Mouse (Mus musculus): ENCODE results near the gene Camk1. TPM values are rescaled to one million over a fixed set of nuclear protein-coding genes. Genes with fewer than 3 reads are reported as not detected.

Gene Camk1
- total and polyA plus RNA-seq, 3 experiments, result 0.20 to 5.3 (median 1.4) TPM

DNA sequence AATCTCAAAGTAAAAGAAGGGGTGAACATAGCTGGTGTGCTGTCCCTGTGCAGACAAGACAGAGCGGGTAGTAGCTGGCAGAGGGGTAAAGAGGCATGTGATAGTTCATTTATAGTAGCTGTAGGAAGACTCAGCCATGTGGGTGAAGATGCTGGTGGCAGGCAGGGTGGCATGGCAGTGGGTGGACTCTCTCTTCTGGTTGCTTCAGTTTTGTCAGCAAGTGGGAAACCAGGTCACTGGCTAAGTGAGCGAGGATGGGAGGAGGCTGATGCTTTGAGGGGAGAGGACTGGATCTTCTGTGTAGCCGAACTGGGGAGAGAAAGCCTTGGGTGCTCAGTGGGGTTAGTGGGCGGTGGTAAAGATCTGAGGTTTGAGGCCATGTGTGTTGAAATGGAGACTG lies 56.5 kb downstream of the Camk1 start:
- dilution Hi-C loops (cut with MboI; ENCODE audit: extremely low pct_ligation_motif_present, extremely low pct_unique_long_range_greater_than_20kb, low sequenced_read_pairs) (no loop called here), in situ Hi-C loops (cut with MboI; ENCODE audit: low pct_ligation_motif_present, low pct_unique_long_range_greater_than_20kb, low sequenced_read_pairs) (no loop called here)
- no peak overlapping the region for H3K4me2 ChIP-seq (ENCODE audit: insufficient read depth, low read depth, poor library complexity, severe bottlenecking)
- H3K4me3 ChIP-seq (replicated peaks in 1 of 3; ENCODE audit: low read depth in 2 of 3, low read length in 2 of 3, poor library complexity in 1 of 3), result no peak overlapping the region
- H3K79me2 ChIP-seq (replicated peaks; ENCODE audit: control insufficient read depth, extremely low read depth, insufficient read depth, poor library complexity, severe bottlenecking), result no peaks in the 10 kb centered on the region
- peaks cover 0 to 8% of the 10 kb centered on the region in 2 experiments; a peak in 2 of 4 replicates for H3K4me1 ChIP-seq (ENCODE audit: control insufficient read depth in 1 of 2, insufficient read depth in 2 of 2)
- TF ChIP-seq ZMIZ1 (IDR thresholded peaks at IDR 0.05; ENCODE audit: low read depth, low read length) (no peak), NRF1 (IDR thresholded peaks at IDR 0.05; ENCODE audit: low read depth, low read length) (no peak), KAT2A (IDR thresholded peaks at IDR 0.05; ENCODE audit: insufficient replicate concordance, low read length) (no peak)
- no peaks in the 10 kb centered on the region for H3K9me3 ChIP-seq (replicated peaks; ENCODE audit: low read length)
- DNase-seq (ENCODE audit: extremely low read depth), result no peak
- no peak overlapping the region for H3K27ac ChIP-seq (ENCODE audit: insufficient read depth, low read depth)
- H3K27me3 ChIP-seq (replicated peaks), result no peaks in the 10 kb centered on the region
- peaks cover 0 to 12% of the 10 kb centered on the region in 2 experiments for H3K36me3 ChIP-seq (replicated peaks in 1 of 2; ENCODE audit: control insufficient read depth in 1 of 2, insufficient read depth in 1 of 2, low read length in 1 of 2)
- no peak overlapping the region for H3K9ac ChIP-seq (ENCODE audit: insufficient read depth, low read depth)

DNA sequence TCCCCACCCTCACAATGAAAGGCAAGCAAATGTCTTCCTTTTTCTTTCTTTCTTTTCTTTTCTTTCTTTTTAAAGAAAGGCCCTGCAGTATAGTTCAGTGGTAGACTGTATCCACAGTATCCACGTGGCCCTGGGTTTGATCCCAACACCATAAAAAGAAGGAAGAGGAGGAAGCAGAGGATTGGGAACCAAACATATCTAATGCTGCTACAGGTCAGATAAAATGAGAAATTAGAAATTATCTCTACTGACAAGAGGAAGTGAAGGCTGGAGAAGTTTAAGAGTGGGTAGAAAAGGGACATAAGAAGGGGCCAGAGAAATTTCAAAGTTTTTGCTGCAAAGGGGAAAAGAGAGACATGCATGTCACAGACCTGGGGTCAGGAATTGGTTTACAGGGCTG lies 57.5 kb downstream of the Camk1 start:
- in situ Hi-C loops (cut with MboI; ENCODE audit: low pct_ligation_motif_present, low pct_unique_long_range_greater_than_20kb, low sequenced_read_pairs), result no loop called here

DNA sequence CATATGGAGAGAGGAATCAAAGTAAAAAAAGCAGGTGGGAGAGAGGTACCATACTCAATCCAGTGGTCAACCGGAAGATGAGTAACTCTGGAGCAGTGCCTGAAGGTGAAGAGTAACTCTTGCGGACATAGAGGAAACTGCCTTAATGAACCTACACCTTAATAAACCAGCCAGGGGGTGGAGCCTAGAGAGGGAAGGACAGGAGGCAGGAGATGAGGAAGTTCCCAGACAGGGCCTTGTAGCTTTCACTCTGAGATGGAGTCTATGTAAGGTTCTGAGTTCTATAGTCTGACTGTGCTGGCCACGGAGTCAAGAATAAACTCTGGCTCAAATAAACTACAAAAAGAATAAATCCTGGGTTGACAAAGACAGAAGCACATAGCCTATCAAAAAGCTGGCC lies 58.9 kb downstream of the Camk1 start:
- DNase-seq (ENCODE audit: extremely low read depth), result no peak
- peaks cover 0 to 8% of the 10 kb centered on the region in 2 experiments; a peak in 2 of 4 replicates for H3K4me1 ChIP-seq (ENCODE audit: control insufficient read depth in 1 of 2, insufficient read depth in 2 of 2)
- H3K27ac ChIP-seq (ENCODE audit: insufficient read depth, low read depth), result no peak overlapping the region
- no peak overlapping the region for H3K4me3 ChIP-seq (replicated peaks in 1 of 3; ENCODE audit: low read depth in 2 of 3, low read length in 2 of 3, poor library complexity in 1 of 3)
- H3K4me2 ChIP-seq (ENCODE audit: insufficient read depth, low read depth, poor library complexity, severe bottlenecking), result no peak overlapping the region
- dilution Hi-C loops (cut with MboI; ENCODE audit: extremely low pct_ligation_motif_present, extremely low pct_unique_long_range_greater_than_20kb, low sequenced_read_pairs) (no loop called here), in situ Hi-C loops (cut with MboI; ENCODE audit: low pct_ligation_motif_present, low pct_unique_long_range_greater_than_20kb, low sequenced_read_pairs) (no loop called here)
- peaks cover 9 to 22% of the 10 kb centered on the region in 2 experiments for H3K36me3 ChIP-seq (replicated peaks in 1 of 2; ENCODE audit: control insufficient read depth in 1 of 2, insufficient read depth in 1 of 2, low read length in 1 of 2)
- no peaks in the 10 kb centered on the region for H3K9me3 ChIP-seq (replicated peaks; ENCODE audit: low read length)
- no peaks in the 10 kb centered on the region for H3K27me3 ChIP-seq (replicated peaks)
- TF ChIP-seq GABPA (IDR thresholded peaks at IDR 0.05; ENCODE audit: insufficient replicate concordance, low read depth, low read length) (no peak), ZC3H11A (IDR thresholded peaks at IDR 0.05; ENCODE audit: low read depth, low read length) (no peak), BHLHE40 (IDR thresholded peaks at IDR 0.05; ENCODE audit: low read depth, low read length) (no peak), TBP (conservative IDR thresholded peaks at IDR 0.05; ENCODE audit: low read depth, low read length) (no peak), JUND (conservative IDR thresholded peaks at IDR 0.05; ENCODE audit: low read depth, low read length) (no peak), IRF4 (IDR thresholded peaks at IDR 0.05; ENCODE audit: low read depth, low read length) (no peak), ZMIZ1 (IDR thresholded peaks at IDR 0.05; ENCODE audit: low read depth, low read length) (no peak)
- H3K9ac ChIP-seq (ENCODE audit: insufficient read depth, low read depth), result no peak overlapping the region
- H3K79me2 ChIP-seq (replicated peaks; ENCODE audit: control insufficient read depth, extremely low read depth, insufficient read depth, poor library complexity, severe bottlenecking), result no peaks in the 10 kb centered on the region

More for the DNA sequence above, 57.5 kb downstream of the Camk1 start:
- peaks cover 0 to 12% of the 10 kb centered on the region in 2 experiments for H3K36me3 ChIP-seq (replicated peaks in 1 of 2; ENCODE audit: control insufficient read depth in 1 of 2, insufficient read depth in 1 of 2, low read length in 1 of 2)
- no peak overlapping the region for H3K4me3 ChIP-seq (replicated peaks in 1 of 3; ENCODE audit: low read depth in 2 of 3, low read length in 2 of 3, poor library complexity in 1 of 3)
- H3K4me2 ChIP-seq (ENCODE audit: insufficient read depth, low read depth, poor library complexity, severe bottlenecking), result no peak overlapping the region
- no peak overlapping the region for H3K9ac ChIP-seq (ENCODE audit: insufficient read depth, low read depth)
- no peaks in the 10 kb centered on the region for H3K9me3 ChIP-seq (replicated peaks; ENCODE audit: low read length)
- peaks cover 0 to 8% of the 10 kb centered on the region in 2 experiments; a peak in 2 of 4 replicates for H3K4me1 ChIP-seq (ENCODE audit: control insufficient read depth in 1 of 2, insufficient read depth in 2 of 2)
- TF ChIP-seq MAFK (IDR thresholded peaks at IDR 0.05; ENCODE audit: insufficient replicate concordance, low read length) (no peak), ELF1 (IDR thresholded peaks at IDR 0.05; ENCODE audit: low read depth, low read length) (no peak), HCFC1 (IDR thresholded peaks at IDR 0.05; ENCODE audit: low read depth, low read length) (no peak), NELFE (IDR thresholded peaks at IDR 0.05; ENCODE audit: low read depth, low read length) (no peak), JUND (conservative IDR thresholded peaks at IDR 0.05; ENCODE audit: low read depth, low read length) (no peak), USF1 (IDR thresholded peaks at IDR 0.05; ENCODE audit: low read depth, low read length) (no peak), ZKSCAN1 (IDR thresholded peaks at IDR 0.05; ENCODE audit: borderline replicate concordance, low read depth, low read length) (no peak), NRF1 (IDR thresholded peaks at IDR 0.05; ENCODE audit: low read depth, low read length) (no peak), RAD21 (IDR thresholded peaks at IDR 0.05; ENCODE audit: low read depth, low read length) (no peak), CTCF (conservative IDR thresholded peaks at IDR 0.05 in 1 of 2, IDR thresholded peaks at IDR 0.05 in 1 of 2; ENCODE audit: low read depth in 2 of 2, low read length in 2 of 2) (no peak), JUN (IDR thresholded peaks at IDR 0.05; ENCODE audit: insufficient read depth, low read depth, low read length) (no peak), IRF4 (IDR thresholded peaks at IDR 0.05; ENCODE audit: low read depth, low read length) (no peak), EP300 (IDR thresholded peaks at IDR 0.05; ENCODE audit: low read length) (no peak), KAT2A (IDR thresholded peaks at IDR 0.05; ENCODE audit: insufficient replicate concordance, low read length) (no peak), SIN3A (IDR thresholded peaks at IDR 0.05; ENCODE audit: low read length) (no peak), MAX (IDR thresholded peaks at IDR 0.05; ENCODE audit: low read length) (no peak), UBTF (IDR thresholded peaks at IDR 0.05; ENCODE audit: low read depth, low read length) (no peak), TCF12 (IDR thresholded peaks at IDR 0.05; ENCODE audit: low read depth, low read length) (no peak), USF2 (conservative IDR thresholded peaks at IDR 0.05; ENCODE audit: low read depth, low read length) (no peak)
- dilution Hi-C loops (cut with MboI; ENCODE audit: extremely low pct_ligation_motif_present, extremely low pct_unique_long_range_greater_than_20kb, low sequenced_read_pairs), result no loop called here
- no peaks in the 10 kb centered on the region for H3K79me2 ChIP-seq (replicated peaks; ENCODE audit: control insufficient read depth, extremely low read depth, insufficient read depth, poor library complexity, severe bottlenecking)
- H3K27ac ChIP-seq (ENCODE audit: insufficient read depth, low read depth), result no peak overlapping the region
- no peak for DNase-seq (ENCODE audit: extremely low read depth)
- no peaks in the 10 kb centered on the region for H3K27me3 ChIP-seq (replicated peaks)
